Mouse (Mus musculus) kidney, postnatal 36 days (tissue): ENCODE measurements around the gene Spata31d1d.
"Not testable (repeated sequence)": the region's sequence is repeated elsewhere in the genome, so short reads cannot be mapped to it uniquely, and the experiment has no call there.

Experiments
- DNase-seq, 2 experiments: peaks; one replicate each; pipeline ENCODE4 v3.0.0; 2021 to 2022; ENCODE audit warnings: mixed read lengths in 2 of 2

Gene Spata31d1d

DNA sequence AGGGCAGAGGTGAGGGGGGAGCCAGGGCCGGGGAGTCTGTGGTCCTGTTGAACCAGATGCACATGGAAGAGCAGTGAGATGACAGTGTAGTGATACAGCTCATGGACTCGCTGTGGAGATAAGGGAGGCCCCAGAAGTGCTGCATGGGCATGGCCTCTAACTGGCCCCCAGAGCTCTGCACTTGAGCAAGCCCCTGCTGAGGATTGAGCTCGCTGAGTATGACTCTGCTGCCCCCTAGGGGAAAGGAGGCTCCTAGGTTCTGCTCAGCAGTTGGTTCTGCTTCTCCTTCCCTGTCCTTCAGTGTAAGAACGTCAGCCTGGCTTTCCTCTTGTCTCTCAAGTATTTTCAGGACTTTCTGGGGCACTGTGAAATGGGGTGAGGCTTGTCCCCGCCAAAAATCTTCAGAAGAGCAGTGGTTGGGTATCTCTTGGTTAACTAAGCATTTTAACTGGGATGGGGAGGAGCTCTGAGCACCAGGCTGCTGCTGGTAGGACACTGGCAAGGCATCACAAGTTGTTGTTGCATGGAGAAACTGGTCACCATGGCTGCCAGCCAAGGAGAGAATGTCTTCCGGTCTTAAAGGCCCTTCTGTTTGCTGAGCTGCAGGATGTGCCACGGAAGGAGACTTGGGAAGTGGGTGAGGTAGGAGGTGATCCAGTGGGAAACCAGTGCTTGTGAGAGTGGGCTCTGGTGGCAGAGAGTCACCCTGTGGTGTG, 3.0 kb downstream of the Spata31d1d start:
- DNase-seq: peak; percentile 78 to 87

DNA sequence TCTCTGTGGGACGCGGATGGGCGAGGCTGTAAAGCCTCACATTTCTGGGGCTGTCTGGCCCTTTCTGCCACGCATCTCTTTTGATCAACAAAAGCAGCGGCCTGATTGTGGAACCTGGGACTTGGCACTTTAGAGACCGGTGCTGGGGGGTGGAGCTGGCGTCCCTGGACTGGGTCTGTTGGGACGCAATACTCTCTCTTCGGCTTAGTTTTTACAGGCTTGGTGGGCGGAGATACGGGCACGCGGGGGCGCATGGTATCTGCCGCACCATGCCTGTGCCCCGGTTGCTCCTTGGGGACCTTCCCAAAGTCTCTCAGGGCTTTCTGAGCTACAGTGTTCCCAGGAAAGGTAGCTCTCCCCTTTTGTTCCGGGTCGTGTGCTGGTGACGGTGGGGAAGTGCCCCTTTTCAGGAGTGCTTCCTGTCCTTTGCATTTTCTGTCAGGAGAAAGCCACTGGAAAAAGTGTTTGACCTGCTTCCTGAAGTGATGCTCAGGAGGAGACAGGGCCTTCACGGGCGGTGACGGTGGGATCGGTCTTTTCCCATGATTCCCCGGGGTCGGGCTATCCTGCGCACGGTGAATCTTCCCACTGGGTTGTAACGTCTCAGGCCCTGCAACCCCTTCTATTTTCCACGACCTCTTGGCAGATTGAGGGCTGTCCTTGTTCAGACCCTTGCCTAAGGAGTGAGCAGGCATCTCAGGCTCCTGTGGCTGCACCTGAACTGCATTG, 5.2 kb downstream of the Spata31d1d start:
- no peak for DNase-seq

DNA sequence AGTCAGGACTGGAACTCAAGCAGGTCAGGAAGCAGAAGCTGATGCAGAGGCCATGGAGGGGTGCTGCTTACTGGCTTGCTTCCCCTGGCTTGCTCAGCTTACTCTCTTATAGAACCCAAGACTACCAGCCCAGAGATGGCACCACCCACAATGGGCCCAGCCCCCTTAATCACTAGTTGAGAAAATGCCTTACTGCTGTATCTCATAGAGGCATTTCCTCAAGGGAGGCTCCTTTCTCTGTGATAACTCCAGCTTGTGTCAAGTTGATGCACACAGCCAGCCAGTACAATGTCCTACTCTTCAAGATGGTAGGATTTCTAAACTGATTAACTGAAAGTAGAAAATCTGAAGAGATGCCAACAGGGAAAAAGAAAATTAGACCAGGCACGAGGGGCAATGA, 9.5 kb downstream of the Spata31d1d start:
- not testable (repeated sequence) for DNase-seq

DNA sequence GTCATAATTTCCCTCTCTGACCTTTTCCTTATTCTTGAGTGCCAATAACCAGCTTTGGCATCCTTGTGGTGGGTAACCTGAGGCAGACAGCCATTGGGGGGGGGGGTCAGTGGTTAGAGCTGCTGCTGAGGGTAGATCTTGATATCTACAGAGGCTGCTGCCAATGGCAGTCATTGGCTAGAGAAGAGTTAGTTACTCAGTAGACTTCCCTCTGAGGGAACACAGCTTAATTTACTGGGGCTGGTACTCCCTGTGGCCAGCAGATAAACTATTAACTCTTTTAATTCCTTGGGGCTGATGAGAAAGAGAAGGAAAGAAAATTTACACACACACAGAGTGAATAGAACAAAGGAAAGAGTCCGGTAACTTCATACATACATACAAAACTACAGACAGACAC, 12.1 kb downstream of the Spata31d1d start:
- no peak for DNase-seq

DNA sequence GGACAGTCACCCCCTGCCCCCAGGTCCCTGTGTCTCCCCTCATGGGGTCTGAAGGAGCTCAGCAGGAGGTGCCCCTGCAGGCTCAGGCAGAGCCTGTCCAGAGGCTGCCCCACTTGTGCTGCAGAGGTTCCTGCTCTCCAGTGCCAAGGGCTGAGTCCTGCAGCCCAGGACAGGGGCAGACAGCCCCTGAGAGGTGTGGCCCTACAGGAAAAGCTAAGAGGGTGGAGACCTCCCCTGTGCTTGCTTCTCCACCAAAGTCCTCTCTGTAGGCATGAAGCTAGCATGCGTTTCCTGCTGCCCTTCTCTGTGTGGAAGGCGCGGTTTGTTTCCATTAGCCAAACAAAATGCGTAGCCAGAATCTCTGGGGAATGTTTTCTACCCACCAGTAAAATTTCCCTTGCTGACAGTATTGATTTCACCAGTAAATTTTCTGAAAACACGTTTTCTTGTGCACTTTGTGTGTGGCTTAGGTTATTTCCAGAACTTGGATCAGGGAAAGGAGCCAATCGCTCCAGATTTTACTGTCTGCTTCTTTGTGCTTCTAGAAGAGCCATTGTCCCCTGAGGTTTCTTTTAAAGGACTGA, 12.6 kb downstream of the Spata31d1d start:
- DNase-seq: peak; percentile 32 to 54

DNA sequence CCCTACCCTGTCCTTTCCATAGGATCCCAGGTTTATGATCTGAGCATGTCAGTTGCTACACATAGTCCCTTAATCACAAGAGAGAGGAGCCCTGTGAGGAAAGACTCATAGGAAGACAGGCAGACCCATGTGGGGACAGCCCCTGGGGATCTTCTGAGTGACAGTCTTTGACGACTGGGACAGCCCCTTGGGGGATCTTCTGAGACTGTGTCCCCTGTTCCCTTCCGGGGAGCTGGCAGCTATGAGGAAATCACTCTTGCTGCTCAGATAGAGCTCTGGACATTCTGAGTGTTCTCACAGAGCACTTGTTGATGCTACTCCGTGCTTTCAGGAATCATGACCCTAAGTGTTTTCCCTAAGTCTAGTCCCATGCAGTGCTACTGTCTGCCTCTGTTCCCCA, 17.8 kb downstream of the Spata31d1d start:
- no peak for DNase-seq

DNA sequence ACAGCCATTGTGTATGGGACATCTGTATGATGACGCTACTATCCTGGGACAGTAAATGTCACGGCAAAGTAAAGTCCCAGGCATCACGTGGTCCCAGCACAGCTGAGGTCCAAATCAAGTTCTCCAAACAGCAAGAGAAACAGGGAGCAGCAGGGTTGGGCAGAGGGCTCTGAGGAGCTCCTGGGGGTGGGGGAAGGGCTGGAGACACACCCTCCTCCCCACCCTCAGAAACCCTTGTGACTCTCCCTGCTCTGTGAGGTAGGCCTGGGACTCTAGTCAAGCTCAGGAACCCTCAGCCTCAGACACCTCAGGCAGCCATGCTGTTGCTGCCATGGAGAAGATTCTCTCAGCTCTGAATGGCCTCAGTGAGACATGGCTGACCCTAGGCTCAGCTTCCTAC, 19.6 kb downstream of the Spata31d1d start, which contains the start of gene Spata31d1b:
TSS of gene Spata31d1b (plus strand) at position 301 of the 400 bp plus-strand sequence.
- not testable (repeated sequence) for DNase-seq

DNA sequence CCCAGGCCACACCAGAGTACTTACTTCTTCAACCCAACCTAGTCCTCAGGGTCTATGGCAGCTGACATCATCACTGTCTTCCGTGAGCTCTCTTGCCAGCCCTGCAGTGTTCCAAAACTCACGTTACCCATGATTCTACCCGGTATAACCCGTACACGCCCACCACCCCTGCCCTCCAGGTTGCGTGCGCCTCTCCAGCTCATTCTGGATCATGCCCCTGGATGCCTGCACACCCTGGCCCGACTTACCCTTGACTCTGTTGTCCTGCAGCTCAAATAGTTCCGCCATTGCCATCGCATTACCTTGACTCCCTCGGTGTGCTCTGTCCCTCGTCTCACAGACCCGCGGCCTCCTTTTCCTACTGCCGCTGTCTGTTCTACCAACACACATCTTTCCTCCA, 21.3 kb downstream of the Spata31d1d start, which contains the start of gene Spata31d1a:
TSS of gene Spata31d1a (minus strand) at position 101 of the 400 bp plus-strand sequence.
- no peak for DNase-seq

DNA sequence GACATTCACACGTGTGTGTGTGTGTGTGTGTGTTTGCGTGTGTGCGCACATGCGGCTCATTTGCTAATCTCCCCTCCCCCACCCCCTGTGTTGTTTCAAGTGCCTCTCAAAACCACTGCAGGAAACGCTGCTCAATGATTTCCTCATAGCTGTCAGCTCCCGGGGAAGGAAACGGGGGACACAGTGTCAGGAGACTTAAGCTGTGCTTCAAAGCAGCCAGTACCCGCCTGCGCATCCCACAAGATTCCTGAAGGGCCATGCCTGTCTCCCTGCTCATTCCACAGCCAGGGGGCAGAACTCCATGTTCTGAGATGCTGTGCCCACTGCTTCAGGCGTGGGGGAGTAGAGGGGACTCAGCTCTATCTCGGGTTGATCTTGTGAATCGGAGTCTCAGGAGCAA, 27.0 kb downstream of the Spata31d1d start:
- DNase-seq: peak; percentile 61 to 62

DNA sequence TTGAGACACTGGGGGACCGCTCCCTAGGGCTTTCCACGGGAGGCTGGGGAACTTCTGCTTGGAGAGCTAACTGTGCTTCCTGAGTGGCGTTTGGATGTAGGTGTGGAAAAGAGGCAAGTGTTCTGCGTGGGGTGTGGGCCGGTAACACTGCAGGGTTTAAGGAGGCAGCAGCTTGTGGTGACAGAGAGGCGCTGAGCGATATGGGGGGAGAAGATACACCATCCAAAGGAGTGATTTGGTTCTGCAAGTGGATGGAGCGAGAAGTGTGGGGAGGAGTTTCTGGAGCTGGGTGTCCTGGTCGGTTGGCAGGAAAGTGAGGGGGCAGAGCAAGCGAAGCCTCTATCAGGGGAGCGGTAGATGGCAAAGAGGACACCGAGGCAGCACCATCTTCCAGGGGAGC, 28.0 kb downstream of the Spata31d1d start:
- DNase-seq: no peak

DNA sequence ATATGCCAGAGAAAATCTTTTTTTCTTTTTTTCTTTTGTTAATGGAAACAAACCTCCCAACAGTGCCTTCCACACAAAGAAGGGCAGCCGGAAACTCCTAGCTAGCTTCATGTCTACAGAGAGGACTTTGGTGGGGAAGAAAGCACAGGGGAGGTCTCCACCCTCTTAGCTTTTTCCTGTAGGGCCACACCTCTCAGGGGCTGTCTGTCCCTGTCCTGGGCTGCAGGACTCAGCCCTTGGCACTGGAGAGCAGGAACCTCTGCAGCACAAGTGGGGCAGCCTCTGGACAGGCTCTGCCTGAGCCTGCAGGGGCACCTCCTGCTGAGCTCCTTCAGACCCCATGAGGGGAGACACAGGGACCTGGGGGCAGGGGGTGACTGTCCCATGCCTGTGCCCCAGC, 31.4 kb downstream of the Spata31d1d start:
- DNase-seq: peak in 1 of 2 experiments; percentile 15

DNA sequence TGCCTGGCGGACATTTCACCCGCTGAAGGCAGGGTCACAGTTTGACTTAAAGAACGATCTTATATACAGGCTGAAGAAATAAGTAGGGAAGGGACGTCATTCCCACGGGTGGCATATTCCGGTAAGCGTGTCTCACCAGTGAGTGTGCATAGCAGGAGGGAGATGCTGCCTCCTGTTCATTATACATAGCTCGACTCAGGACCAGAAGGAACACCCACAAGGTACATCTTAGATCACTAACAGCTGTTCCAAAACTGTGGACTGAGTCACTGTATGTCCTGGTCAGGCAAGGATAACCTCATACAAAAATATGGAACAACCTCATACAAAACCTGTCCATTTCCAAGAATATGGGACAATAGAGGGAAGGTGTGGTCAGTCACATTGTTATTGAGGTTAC, 32.4 kb downstream of the Spata31d1d start:
- no peak for DNase-seq

DNA sequence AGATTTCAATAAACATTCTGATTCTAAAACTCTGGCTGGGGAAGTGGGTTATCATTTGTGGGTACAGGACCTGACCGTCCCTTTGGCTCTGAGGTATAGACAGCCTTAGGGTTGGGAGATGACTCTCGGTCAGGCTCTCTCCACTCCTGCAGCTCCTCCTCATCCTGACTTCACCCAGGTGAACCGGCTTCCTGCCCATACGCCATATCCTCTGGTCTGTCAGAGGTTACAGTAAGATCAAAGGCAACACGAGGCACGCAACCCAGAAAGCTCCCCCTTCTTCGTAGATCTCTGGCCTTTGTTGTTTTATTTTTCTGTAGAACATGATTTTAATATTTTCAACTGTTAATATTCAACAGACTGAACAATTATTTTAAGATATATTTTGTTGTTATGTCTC, 35.8 kb downstream of the Spata31d1d start:
- DNase-seq: no peak

DNA sequence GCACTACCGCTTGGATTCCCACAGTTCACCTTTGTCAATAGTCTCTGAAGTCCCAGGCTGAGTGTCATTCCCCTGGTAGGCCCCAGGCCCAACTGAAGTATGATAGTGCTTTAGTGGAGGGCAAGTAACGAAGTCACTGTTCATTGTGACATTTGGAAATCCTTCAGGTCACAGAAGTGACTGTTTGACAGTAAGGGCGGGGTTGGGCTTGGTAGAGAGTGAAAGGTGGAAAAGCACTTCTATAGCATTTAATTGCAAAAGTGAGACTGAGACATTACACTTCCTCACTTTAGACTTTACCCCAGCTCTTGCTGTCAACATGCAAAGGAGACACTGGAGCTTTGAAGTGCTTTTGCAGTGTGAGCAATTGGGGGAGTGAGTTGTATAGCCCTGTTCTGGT, 37.5 kb downstream of the Spata31d1d start, which contains the start of gene 4921517D22Rik:
TSS of gene 4921517D22Rik (minus strand) at position 101 of the 400 bp plus-strand sequence.
- DNase-seq: no peak

DNA sequence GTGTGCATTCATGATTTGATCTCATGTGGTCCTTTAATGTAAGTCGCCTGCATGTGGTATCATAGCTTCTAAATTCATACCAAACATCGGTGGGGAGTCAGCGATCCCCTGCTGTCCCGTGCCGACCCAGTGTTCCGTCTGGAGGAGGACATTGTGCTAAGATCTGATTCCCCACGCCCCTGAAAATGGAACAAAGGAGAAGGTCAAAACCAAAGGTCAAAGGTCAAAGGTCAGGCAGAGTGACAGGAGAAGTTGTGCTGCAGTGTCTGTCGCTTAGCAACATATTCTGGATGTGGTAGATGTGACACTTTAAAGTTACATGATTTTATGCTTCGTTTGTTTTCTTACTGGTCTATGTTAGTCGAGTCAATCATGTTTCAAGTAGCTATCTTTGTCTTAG, 40.1 kb downstream of the Spata31d1d start:
- no peak for DNase-seq

DNA sequence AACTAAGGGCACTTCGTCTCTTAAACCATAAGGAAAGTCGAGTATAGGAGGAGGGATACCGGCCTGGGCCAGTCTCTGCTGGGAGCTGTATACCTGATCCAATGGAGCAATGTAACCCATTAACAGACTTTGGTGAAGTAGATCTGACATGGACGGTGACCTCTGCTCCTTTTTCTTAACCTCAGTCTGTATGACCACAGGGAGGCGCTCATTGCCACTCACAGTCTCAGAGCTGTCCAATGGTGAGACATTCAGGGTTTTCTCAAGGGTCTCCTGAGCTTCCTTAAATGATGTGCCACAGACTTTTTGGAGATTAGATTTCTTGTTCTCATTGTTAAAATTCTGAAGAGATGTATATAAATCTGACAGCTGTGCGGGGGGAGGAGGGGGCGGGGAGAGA, 41.0 kb downstream of the Spata31d1d start:
- DNase-seq: no peak

DNA sequence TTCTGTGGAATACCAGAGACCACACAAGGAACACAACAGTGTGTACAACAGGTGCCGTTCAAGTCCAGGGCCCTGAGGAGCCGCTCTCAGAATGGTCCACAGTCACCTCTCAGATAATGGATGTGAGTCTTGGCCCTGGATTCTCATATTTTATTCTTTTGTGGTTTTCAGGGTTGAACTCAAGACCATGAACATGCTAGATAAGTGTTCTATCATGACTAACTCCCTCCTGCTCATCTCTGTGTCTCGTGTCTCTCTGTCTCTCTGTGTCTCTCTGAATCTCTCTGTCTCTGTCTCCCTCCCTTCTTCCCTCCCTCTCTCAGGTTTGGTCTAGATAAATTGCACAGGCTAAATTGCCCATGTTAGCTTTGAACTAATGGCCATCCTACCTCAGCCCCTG, 41.7 kb downstream of the Spata31d1d start:
- no peak for DNase-seq

DNA sequence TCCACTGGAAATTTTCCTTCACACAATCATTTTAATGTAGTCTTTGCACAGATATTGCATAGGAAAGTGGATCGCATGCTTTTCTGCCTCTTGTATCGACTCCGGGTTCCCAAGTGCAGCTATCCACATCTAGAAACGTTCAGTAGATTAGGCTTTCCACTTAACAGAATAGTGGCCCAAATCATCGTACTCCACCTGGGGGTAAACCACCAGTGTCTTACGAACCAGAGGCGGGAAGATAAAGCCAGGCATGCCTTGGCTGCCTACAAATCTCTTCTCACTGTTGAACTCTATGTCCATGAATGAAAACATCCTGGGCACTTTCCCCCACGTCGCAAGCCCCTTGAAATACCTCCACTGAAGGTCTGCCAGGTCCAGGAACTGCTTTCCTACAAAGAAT, 42.2 kb downstream of the Spata31d1d start:
- DNase-seq: no peak

DNA sequence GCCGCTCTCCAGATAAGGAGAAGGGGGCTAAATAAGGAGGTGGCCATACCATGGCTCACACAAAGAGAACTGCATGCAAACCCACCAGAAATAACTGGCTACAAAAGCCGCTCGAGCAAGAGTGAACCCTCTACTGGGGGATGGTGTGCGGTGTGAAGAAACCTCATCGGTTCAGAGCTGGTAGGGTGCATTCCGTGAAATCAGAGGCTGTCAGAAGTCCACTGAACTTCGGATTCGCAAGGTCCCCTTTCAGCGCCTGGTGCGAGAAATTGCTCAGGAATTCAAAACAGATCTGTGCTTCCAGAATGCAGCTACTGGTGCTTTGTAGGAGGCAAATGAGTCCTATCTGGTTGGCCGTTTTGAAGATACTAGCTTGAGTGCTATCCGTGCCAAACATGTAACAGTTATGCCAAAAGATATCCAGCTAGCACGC, 43.2 kb downstream of the Spata31d1d start:
- DNase-seq: peak in 1 of 2 experiments; percentile 54

DNA sequence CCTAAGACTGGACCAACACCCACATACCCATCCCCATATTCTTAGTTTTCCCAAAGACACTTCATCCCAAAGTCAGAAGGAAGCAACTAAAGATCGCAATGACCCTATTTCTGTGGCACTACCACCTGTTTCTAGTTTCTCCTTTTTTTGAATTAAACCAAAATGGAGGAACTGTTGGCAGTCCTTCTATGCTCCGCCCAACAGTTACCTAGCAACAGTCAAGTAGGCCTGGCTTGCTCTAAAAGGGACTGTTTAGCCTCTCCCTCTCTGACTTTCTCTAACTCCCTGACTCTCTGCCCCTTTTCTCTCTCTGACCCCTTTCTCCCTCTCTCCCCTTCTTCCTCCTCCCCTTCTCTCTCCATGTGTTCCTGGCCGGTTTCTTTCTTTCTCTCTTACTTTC, 46.3 kb downstream of the Spata31d1d start:
- DNase-seq: no peak

DNA sequence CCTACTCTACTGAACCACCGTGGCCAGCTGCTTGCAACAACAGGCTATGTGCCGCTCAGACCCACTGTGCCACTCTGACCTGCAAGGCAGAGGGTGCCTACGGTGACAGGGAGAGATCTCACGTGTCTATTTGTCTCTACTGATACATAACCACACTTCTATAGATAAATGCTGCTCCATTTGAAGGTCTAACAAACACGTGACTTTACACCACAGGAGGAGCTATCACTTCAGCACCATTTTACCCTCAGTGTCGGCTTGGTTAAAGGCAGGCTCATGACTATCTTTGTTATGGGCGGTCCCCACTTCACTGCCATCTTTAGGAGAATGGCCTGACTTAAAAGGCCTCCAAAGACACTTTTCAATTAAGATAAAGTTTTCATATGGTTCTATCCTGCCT, 48.9 kb downstream of the Spata31d1d start:
- DNase-seq: no peak

DNA sequence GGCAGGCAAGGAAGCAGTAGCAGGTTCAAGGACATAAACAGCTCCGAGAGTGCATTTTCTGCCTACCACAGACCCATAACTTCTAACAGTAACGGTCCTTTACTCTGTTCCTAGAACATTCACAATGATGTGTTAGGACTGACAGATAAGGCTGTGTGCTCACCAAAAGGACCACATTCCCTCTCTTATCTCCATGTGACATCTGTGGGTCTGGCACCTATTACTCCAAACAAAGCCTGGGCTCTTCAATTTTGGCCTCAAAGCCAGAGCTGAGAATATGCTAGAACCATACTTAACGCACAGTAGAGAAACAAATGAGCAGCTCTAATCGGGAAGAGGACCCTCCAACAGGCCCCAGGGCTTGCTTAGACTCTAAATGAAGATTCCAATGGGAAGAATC, 51.6 kb downstream of the Spata31d1d start:
- DNase-seq: no peak

DNA sequence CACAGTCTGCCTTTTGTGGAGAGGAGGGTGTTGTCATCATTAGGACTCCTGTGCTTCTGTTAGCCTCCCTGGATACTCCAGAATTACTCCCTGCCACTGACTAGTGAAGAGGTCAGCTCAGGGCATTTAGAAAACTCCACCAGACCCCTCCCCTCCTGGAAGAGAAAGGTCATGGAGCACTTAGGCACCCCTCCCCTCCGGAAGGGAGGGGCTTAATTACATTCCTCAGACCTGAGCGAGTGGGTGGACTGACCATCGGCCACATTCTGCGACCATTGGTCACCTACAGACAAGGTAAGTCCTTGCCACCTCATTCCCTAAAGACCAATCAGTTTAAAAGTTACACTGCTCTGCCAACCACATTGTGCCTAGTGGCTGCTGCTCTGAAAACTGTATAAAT, 52.2 kb downstream of the Spata31d1d start:
- DNase-seq: no peak
